Mouse (Mus musculus): ENCODE results near the gene 1810013L24Rik. TPM values are rescaled to one million over a fixed set of nuclear protein-coding genes. Genes with fewer than 3 reads are reported as not detected.
A peak's percentile ranks its signal among the peaks of the same experiment; 100 is the strongest.
"Not testable (repeated sequence)": the region's sequence is repeated elsewhere in the genome, so short reads cannot be mapped to it uniquely, and the experiment has no call there.

The 1810013L24Rik gene
- polyA plus RNA-seq, 1 experiment from 2014 or later, result 25.5 TPM

- H3K27me3 ChIP-seq (ENCODE audit: control insufficient read depth, insufficient read depth, low read length), result no peaks in the 10 kb centered on the region
- WGBS, result 86% methylated on average over 5 of the region's 5 CpGs
- no peak overlapping the region for H3K4me3 ChIP-seq (replicated peaks; ENCODE audit: low read depth, low read length)
- ATAC-seq (ENCODE audit: low FRiP score, low TSS enrichment) (no peak), DNase-seq (no peak)
- no peak overlapping the region for H3K4me2 ChIP-seq (ENCODE audit: low read length)
- H3K4me1 ChIP-seq (ENCODE audit: control insufficient read depth, insufficient read depth, low read length), result no peaks in the 10 kb centered on the region
- H3K9me3 ChIP-seq (ENCODE audit: control insufficient read depth, low read length), result no peaks in the 10 kb centered on the region
- H3K9ac ChIP-seq (replicated peaks; ENCODE audit: low read length), result no peak overlapping the region
- 0 out of 2 replicates have a peak, but pooled peaks cover 8% of the 10 kb centered on the region for H3K36me3 ChIP-seq (ENCODE audit: control insufficient read depth, insufficient read depth, low read length)
- H3K27ac ChIP-seq (replicated peaks; ENCODE audit: low read depth, low read length), result no peak overlapping the region
These were observed 37.6 kb downstream of the 1810013L24Rik start for GRCm38 (mm10) chr16:8867406-8867955.

GRCm38 (mm10) chr16:8868506-8868905, 38.6 kb downstream of the 1810013L24Rik start:
- H3K9me3 ChIP-seq (ENCODE audit: control insufficient read depth, low read length), result no peaks in the 10 kb centered on the region
- H3K36me3 ChIP-seq (ENCODE audit: control insufficient read depth, insufficient read depth, low read length), result 0 out of 2 replicates have a peak, but pooled peaks cover 2% of the 10 kb centered on the region
- no peak overlapping the region for H3K4me2 ChIP-seq (ENCODE audit: low read length)
- no peak overlapping the region for H3K4me3 ChIP-seq (replicated peaks; ENCODE audit: low read depth, low read length)
- no peaks in the 10 kb centered on the region for H3K27me3 ChIP-seq (ENCODE audit: control insufficient read depth, insufficient read depth, low read length)
- H3K4me1 ChIP-seq (ENCODE audit: control insufficient read depth, insufficient read depth, low read length), result no peaks in the 10 kb centered on the region
- ATAC-seq (ENCODE audit: low FRiP score, low TSS enrichment) (no peak), DNase-seq (no peak)
- WGBS, result 97% methylated on average over 3 of the region's 3 CpGs
- H3K9ac ChIP-seq (replicated peaks; ENCODE audit: low read length), result no peak overlapping the region
- no peak overlapping the region for H3K27ac ChIP-seq (replicated peaks; ENCODE audit: low read depth, low read length)

GRCm38 (mm10) chr16:8869715-8870114, 39.8 kb downstream of the 1810013L24Rik start:
- ATAC-seq (ENCODE audit: low FRiP score, low TSS enrichment), result peak; percentile 63; the same call in 1 of the 2 replicates
- WGBS, result 38% methylated on average over 2 of the region's 2 CpGs

GRCm38 (mm10) chr16:8871376-8871775, 41.5 kb downstream of the 1810013L24Rik start:
- no peak overlapping the region for H3K4me2 ChIP-seq (ENCODE audit: low read length)
- DNase-seq, result no peak
- no peak overlapping the region for H3K9ac ChIP-seq (replicated peaks; ENCODE audit: low read length)
- no peak overlapping the region for H3K4me3 ChIP-seq (replicated peaks; ENCODE audit: low read depth, low read length)
- H3K36me3 ChIP-seq (ENCODE audit: control insufficient read depth, insufficient read depth, low read length), result no peaks in the 10 kb centered on the region
- no peak overlapping the region for H3K27ac ChIP-seq (replicated peaks; ENCODE audit: low read depth, low read length)
- ATAC-seq (ENCODE audit: low FRiP score, low TSS enrichment), result no peak
- H3K4me1 ChIP-seq (ENCODE audit: control insufficient read depth, insufficient read depth, low read length), result no peaks in the 10 kb centered on the region
- no peaks in the 10 kb centered on the region for H3K27me3 ChIP-seq (ENCODE audit: control insufficient read depth, insufficient read depth, low read length)
- no peaks in the 10 kb centered on the region for H3K9me3 ChIP-seq (ENCODE audit: control insufficient read depth, low read length)
- 92% methylated on average over 6 of the region's 6 CpGs for WGBS

More at GRCm38 (mm10) chr16:8869715-8870114, 39.8 kb downstream of the 1810013L24Rik start:
- Histone ChIP-seq H3K27ac (replicated peaks; ENCODE audit: low read depth, low read length) (no peak overlapping the region), H3K4me3 (replicated peaks; ENCODE audit: low read depth, low read length) (no peak overlapping the region), H3K9me3 (ENCODE audit: control insufficient read depth, low read length) (no peaks in the 10 kb centered on the region), H3K9ac (replicated peaks; ENCODE audit: low read length) (no peak overlapping the region), H3K4me1 (ENCODE audit: control insufficient read depth, insufficient read depth, low read length) (no peaks in the 10 kb centered on the region), H3K36me3 (ENCODE audit: control insufficient read depth, insufficient read depth, low read length) (0 out of 2 replicates have a peak, but pooled peaks cover 2% of the 10 kb centered on the region), H3K27me3 (ENCODE audit: control insufficient read depth, insufficient read depth, low read length) (no peaks in the 10 kb centered on the region), H3K4me2 (ENCODE audit: low read length) (no peak overlapping the region)
- DNase-seq, result peak; percentile 85

GRCm38 (mm10) chr16:8872019-8872418, 42.1 kb downstream of the 1810013L24Rik start:
- H3K9me3 ChIP-seq (ENCODE audit: control insufficient read depth, low read length), result no peaks in the 10 kb centered on the region
- DNase-seq (no peak), ATAC-seq (ENCODE audit: low FRiP score, low TSS enrichment) (no peak)
- H3K27me3 ChIP-seq (ENCODE audit: control insufficient read depth, insufficient read depth, low read length), result no peaks in the 10 kb centered on the region
- WGBS, result 45% methylated on average over 5 of the region's 5 CpGs
- H3K4me3 ChIP-seq (replicated peaks; ENCODE audit: low read depth, low read length), result no peak overlapping the region
- H3K4me2 ChIP-seq (ENCODE audit: low read length), result no peak overlapping the region
- H3K36me3 ChIP-seq (ENCODE audit: control insufficient read depth, insufficient read depth, low read length), result no peaks in the 10 kb centered on the region
- H3K4me1 ChIP-seq (ENCODE audit: control insufficient read depth, insufficient read depth, low read length), result no peaks in the 10 kb centered on the region
- H3K27ac ChIP-seq (replicated peaks; ENCODE audit: low read depth, low read length), result no peak overlapping the region
- no peak overlapping the region for H3K9ac ChIP-seq (replicated peaks; ENCODE audit: low read length)

GRCm38 (mm10) chr16:8872486-8872885, 42.6 kb downstream of the 1810013L24Rik start:
- no peak overlapping the region for H3K4me3 ChIP-seq (replicated peaks; ENCODE audit: low read depth, low read length)
- DNase-seq (no peak), ATAC-seq (ENCODE audit: low FRiP score, low TSS enrichment) (no peak)
- no peaks in the 10 kb centered on the region for H3K9me3 ChIP-seq (ENCODE audit: control insufficient read depth, low read length)
- WGBS, result 81% methylated on average over 3 of the region's 3 CpGs
- H3K27ac ChIP-seq (replicated peaks; ENCODE audit: low read depth, low read length), result no peak overlapping the region
- H3K9ac ChIP-seq (replicated peaks; ENCODE audit: low read length), result no peak overlapping the region
- no peaks in the 10 kb centered on the region for H3K4me1 ChIP-seq (ENCODE audit: control insufficient read depth, insufficient read depth, low read length)
- H3K36me3 ChIP-seq (ENCODE audit: control insufficient read depth, insufficient read depth, low read length), result no peaks in the 10 kb centered on the region
- H3K4me2 ChIP-seq (ENCODE audit: low read length), result no peak overlapping the region
- H3K27me3 ChIP-seq (ENCODE audit: control insufficient read depth, insufficient read depth, low read length), result no peaks in the 10 kb centered on the region

- Histone ChIP-seq H3K9ac (replicated peaks; ENCODE audit: low read length) (no peak overlapping the region), H3K4me3 (replicated peaks; ENCODE audit: low read depth, low read length) (no peak overlapping the region), H3K4me2 (ENCODE audit: low read length) (no peak overlapping the region), H3K36me3 (ENCODE audit: control insufficient read depth, insufficient read depth, low read length) (no peaks in the 10 kb centered on the region), H3K27ac (replicated peaks; ENCODE audit: low read depth, low read length) (no peak overlapping the region), H3K27me3 (ENCODE audit: control insufficient read depth, insufficient read depth, low read length) (no peaks in the 10 kb centered on the region), H3K9me3 (ENCODE audit: control insufficient read depth, low read length) (no peaks in the 10 kb centered on the region), H3K4me1 (ENCODE audit: control insufficient read depth, insufficient read depth, low read length) (no peaks in the 10 kb centered on the region)
- ATAC-seq (ENCODE audit: low FRiP score, low TSS enrichment) (no peak), DNase-seq (peak; percentile 19)
- WGBS, result 8% methylated on average over 5 of the region's 5 CpGs
These were observed 50.2 kb downstream of the 1810013L24Rik start for GRCm38 (mm10) chr16:8880076-8880475.

- 0 out of 2 replicates have a peak overlapping the region, but pooled peaks have one; percentile 37 for H3K27ac ChIP-seq (replicated peaks; ENCODE audit: low read depth, low read length)
- WGBS, result 35% methylated on average over 11 of the region's 11 CpGs
These were observed 53.9 kb downstream of the 1810013L24Rik start for GRCm38 (mm10) chr16:8883674-8884241.

GRCm38 (mm10) chr16:8894214-8894613, 64.3 kb downstream of the 1810013L24Rik start:
- WGBS, result 54% methylated on average over 4 of the region's 4 CpGs

More at GRCm38 (mm10) chr16:8883674-8884241, 53.9 kb downstream of the 1810013L24Rik start:
- H3K4me1 ChIP-seq (ENCODE audit: control insufficient read depth, insufficient read depth, low read length), result no peaks in the 10 kb centered on the region
- no peak overlapping the region for H3K9ac ChIP-seq (replicated peaks; ENCODE audit: low read length)
- no peaks in the 10 kb centered on the region for H3K27me3 ChIP-seq (ENCODE audit: control insufficient read depth, insufficient read depth, low read length)
- no peaks in the 10 kb centered on the region for H3K36me3 ChIP-seq (ENCODE audit: control insufficient read depth, insufficient read depth, low read length)
- H3K4me2 ChIP-seq (ENCODE audit: low read length), result no peak overlapping the region
- no peak overlapping the region for H3K4me3 ChIP-seq (replicated peaks; ENCODE audit: low read depth, low read length)
- DNase-seq, result peak; percentile 92
- no peaks in the 10 kb centered on the region for H3K9me3 ChIP-seq (ENCODE audit: control insufficient read depth, low read length)
- ATAC-seq (ENCODE audit: low FRiP score, low TSS enrichment), result peak; percentile 58; the same call in 1 of the 2 replicates

More at GRCm38 (mm10) chr16:8894214-8894613, 64.3 kb downstream of the 1810013L24Rik start:
- H3K4me1 ChIP-seq (ENCODE audit: control insufficient read depth, insufficient read depth, low read length); H3K27me3 ChIP-seq (ENCODE audit: control insufficient read depth, insufficient read depth, low read length); H3K4me2 ChIP-seq (ENCODE audit: low read length); H3K9ac ChIP-seq (replicated peaks; ENCODE audit: low read length); H3K9me3 ChIP-seq (ENCODE audit: control insufficient read depth, low read length); H3K27ac ChIP-seq (replicated peaks; ENCODE audit: low read depth, low read length); ATAC-seq (ENCODE audit: low FRiP score, low TSS enrichment); DNase-seq; H3K36me3 ChIP-seq (ENCODE audit: control insufficient read depth, insufficient read depth, low read length); H3K4me3 ChIP-seq (replicated peaks; ENCODE audit: low read depth, low read length): not testable (repeated sequence)
